Mouse (Mus musculus) 3134 (cell line): Measurements from ENCODE around the gene Slc44a5.

Source experiments
- DNase-seq: peaks from one replicate; pipeline ENCODE4 v3.0.0-alpha.2; 2011; ENCODE audit warnings: low spot score; ENCODE audit not compliant: insufficient read length; ENCODE audit errors: extremely low read depth

Gene Slc44a5

GRCm38 (mm10) chr3:153973171-153973948 is at the start of gene Slc44a5:
Gene Slc44a5, plus strand, starts transcription at chr3:153973436.
- DNase-seq, result no peak

- DNase-seq, result no peak
Measured at GRCm38 (mm10) chr3:153926333-153926732, 46.9 kb upstream of the Slc44a5 start.

- DNase-seq, result no peak
Measured at GRCm38 (mm10) chr3:153929526-153929925, 43.7 kb upstream of the Slc44a5 start.

DNA sequence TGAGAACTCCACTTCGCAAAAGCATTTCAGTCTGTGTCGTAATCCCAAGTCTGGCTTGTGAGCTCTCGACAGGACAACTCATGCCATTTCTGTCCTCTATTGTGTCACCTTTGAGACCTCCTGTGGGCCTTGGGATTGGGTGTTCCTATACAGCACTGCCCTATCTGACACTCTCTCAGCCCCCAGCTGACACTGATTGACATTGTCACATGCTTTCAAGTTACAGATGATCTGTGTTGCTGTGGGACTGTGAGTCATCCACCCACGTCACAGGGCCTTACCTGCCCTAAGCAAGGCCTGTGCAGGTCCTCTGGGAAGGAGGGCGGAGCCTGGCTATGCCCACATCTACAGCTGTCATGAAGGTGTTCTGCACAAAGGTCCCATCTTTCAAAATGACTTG is 40.8 kb upstream of the Slc44a5 start:
- no peak for DNase-seq

GRCm38 (mm10) chr3:153935878-153936277 is 37.4 kb upstream of the Slc44a5 start:
- DNase-seq, result no peak

GRCm38 (mm10) chr3:153937116-153937810 is 36.0 kb upstream of the Slc44a5 start:
- DNase-seq, result no peak

GRCm38 (mm10) chr3:153940021-153940420 is 33.2 kb upstream of the Slc44a5 start:
- DNase-seq, result no peak

GRCm38 (mm10) chr3:153940486-153940885 is 32.8 kb upstream of the Slc44a5 start:
- DNase-seq, result no peak

DNA sequence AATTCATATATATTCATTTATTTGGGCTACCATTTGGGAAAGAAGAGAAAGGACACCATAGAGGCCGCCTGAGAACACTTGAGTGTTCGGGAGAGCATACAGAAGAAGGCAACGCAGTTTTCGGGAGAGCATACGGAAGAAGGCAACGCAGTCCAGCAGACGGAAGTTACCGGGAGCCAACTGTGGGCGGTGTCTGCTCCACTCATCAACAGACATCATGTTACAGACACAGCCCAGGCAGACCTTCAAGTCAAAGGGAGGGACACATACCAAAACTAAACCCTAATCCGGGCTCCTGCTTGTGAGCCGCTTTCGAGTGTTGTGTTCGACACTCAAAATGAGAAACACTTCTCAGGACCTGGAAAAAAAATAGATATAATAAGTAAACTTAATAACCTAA is 31.6 kb upstream of the Slc44a5 start:
- DNase-seq, result no peak

- DNase-seq, result peak; percentile 40
Measured at GRCm38 (mm10) chr3:153943003-153943640, 30.1 kb upstream of the Slc44a5 start.

DNA sequence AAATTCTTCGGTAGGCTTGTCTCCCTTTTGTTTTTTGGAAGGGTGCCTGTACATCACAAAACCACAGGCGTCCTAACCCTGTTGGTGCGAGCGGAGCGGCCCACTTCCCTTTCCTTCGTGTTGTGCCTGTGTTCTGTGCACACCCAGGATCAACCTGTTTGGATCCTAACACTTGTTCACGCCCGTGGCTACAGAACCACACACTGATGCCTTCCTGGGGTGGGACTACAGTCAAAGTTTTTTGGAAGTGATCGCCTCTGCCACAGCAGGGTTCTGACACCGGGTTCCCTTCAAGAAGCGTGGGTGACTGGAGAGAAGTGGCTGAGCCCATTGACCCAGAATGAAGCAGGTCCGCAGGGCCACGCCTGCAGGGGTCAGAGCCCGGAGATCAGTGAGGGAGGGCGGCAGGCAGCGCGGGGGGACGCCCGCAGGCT is 29.3 kb upstream of the Slc44a5 start:
- no peak for DNase-seq

DNA sequence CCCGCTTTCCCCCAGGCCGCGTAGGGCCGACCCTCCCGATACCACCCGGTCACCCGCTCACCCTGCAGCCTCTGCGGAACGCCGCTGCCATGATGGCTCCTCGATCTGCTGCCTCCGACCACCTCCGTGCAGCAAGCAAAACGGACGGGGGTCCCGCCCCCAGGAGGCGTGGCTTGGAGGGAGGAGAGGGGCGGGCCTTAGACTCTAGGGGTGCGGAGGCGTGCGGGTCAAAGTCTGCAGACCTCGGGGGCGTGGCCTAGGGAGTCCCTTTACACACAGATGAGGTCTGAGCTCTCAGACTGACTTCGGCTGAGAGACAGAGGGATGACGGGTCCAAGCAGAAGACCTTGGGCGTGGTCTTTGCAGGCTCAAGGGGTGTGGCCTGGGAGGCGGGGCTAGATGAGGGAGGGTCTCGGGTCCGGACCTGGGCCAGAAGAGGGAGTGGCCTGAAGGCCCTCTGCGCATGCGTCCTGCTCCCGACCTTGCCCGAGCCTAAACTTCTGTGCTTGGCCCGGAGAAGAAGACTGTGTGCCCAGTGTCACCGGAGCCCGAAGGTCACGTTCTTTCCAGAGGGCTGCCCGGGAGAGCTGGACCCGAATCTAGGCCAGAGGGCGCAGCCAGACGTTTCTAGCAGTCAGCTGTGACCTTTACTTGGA is 28.8 kb upstream of the Slc44a5 start, which contains the start of gene Acadm:
Acadm (minus strand) TSS at position 298 of the 656 bp plus-strand sequence.
- peak; percentile 100 for DNase-seq

DNA sequence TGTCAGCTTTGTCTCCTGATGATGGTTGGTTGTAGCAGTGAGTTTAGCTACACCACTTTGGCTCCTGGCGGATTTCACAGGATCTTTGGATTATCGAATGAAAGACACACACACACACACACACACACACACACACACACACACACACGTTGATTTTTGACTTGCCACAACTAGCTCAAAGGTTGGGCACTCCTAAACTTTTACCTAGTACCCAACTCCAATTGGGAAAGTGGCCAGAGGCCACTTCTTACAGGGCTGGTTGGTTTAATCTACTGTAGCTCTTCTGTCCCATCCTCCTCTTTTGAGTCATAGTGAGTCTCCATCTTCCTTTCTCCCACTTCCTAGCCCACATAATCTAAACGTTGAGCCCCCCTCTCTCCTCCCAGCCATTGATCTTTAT is 26.0 kb upstream of the Slc44a5 start:
- no peak for DNase-seq

- DNase-seq, result no peak
Measured at GRCm38 (mm10) chr3:153948176-153948575, 25.1 kb upstream of the Slc44a5 start.

- DNase-seq, result peak; percentile 27
Measured at GRCm38 (mm10) chr3:153957916-153958315, 15.3 kb upstream of the Slc44a5 start.

GRCm38 (mm10) chr3:153959035-153959730 is 14.1 kb upstream of the Slc44a5 start:
- DNase-seq, result no peak

DNA sequence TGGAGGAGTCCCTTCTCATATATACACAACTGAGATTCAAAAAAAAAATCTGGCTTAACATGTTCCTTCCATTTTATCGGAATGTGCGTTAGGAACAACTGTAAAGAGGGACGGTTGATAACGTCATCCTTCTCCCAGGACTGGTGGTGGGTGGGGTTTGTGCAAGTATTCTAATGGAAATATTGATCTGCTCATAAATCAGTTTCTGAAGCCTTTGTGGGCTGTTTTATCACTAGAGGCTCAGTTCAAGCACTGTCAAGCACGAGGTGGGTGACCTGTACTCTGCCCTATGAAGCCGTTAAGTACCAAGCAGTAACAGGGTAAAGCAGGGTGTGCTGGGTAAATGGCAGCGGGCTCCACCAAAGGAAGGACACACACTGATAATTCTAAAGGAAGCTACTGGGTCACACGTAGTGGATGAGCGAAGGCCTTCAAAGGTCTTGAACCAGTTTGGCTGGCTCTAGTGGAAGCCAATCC is 13.5 kb upstream of the Slc44a5 start:
- no peak for DNase-seq

GRCm38 (mm10) chr3:153960884-153961283 is 12.4 kb upstream of the Slc44a5 start:
- DNase-seq, result no peak

DNA sequence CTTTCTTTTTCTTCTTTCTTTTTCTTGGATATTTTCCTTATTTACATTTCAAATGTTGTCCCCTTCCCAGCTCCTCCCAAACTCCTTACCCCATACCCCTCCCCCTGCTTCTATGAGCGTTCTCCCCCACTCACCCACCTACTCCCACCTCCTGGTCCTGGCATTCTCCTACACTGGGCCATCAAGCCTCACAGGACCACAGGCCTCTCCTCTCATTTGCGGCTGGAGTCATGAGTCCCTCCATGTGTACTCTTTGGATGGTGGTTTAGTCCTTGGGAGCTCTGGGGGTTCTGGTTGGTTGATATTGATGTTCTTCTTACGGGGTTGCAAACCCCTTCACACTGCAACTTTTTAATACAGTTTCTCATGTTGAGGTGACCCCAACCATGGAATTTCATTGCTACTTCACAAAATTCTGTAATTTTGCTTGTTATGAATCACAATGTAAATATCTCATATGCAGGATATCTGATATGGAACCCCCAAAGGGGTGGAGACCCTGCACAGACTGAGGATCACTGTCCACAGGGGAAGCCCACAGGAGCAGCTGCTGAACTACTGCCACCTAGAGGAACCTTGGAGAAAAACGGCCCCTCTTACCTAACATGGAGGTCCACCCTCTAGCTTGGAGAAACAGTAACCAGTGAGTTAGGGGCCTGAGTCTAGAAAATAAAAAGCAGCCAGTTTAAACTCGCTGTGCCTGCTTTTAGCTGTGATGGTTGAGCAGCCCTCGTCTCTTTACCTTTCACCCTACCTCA is 11.4 kb upstream of the Slc44a5 start:
- DNase-seq, result no peak
